Mouse (Mus musculus): ENCODE data around the gene Olfr876. TPM values are rescaled to one million over a fixed set of nuclear protein-coding genes. Genes with fewer than 3 reads are reported as not detected.

The Olfr876 gene
- polyA plus RNA-seq (2014; fragmentation: Illumina TruSeq; extraction: RNeasy Lipid Tissue Mini Kit (QIAGEN cat#74804); ENCODE audit: low read depth, low replicate concordance): not detected

DNA sequence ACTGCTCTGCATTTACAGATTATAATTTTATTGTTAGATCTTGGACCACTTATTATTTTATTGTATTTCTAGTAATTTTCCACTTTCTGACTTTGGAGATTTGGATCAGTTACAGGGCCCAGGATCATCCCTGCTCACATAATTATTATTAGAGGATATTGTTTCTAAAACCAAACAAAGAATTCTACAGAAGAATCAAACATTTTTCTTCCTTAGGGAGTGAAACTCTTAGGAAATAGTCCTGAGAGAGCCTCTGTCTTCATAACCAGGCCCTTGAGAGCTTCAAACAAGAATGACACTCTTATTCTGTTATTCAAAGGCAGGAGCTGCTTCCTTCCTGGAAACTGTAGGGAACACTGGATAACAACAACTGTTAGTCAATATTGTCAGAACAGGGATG, at the start of gene Olfr876:
Gene Olfr876 (plus strand): TSS at position 301 of the 400 bp plus-strand sequence.

GRCm38 (mm10) chr9:37771759-37772158, 31.1 kb upstream of the Olfr876 start, which contains the start of gene Olfr875:
Gene Olfr875 (plus strand): TSS chr9:37771857.

DNA sequence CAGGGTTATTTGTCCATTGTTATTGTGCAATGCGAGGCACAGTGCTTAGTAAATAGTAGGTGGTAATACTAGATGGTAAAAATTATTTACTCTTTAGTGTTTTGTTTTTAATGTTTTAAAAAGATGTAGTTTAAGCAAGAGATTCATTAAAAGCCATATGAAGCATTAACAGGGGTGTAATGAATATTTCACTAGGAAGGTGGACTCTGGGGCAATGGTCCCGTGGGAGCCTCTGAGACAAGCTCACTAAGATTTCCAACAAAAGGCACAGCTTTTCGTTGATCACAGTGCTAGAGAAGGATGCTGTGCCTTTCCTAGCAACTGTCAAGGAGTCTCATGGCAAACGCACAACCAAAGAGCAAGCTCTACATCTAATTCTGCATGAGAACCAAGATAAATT, 51.1 kb downstream of the Olfr876 start, which contains the start of gene Olfr877:
Gene Olfr877 (plus strand): TSS at position 301 of the 400 bp plus-strand sequence.

Other genes starting within 250 kb of the Olfr876 start
- gene Siae, start 247.3 kb upstream of the Olfr876 start, polyA plus RNA-seq (2014; fragmentation: Illumina TruSeq; extraction: RNeasy Lipid Tissue Mini Kit (QIAGEN cat#74804); ENCODE audit: low read depth, low replicate concordance): 29.7 TPM
- 9.0 TPM for gene Spa17, start 189.3 kb upstream of the Olfr876 start, polyA plus RNA-seq (2014; fragmentation: Illumina TruSeq; extraction: RNeasy Lipid Tissue Mini Kit (QIAGEN cat#74804); ENCODE audit: low read depth, low replicate concordance)
- gene Tbrg1, start 145.7 kb upstream of the Olfr876 start, polyA plus RNA-seq (2014; fragmentation: Illumina TruSeq; extraction: RNeasy Lipid Tissue Mini Kit (QIAGEN cat#74804); ENCODE audit: low read depth, low replicate concordance): 44.5 TPM
- not detected for gene Panx3, start 133.8 kb upstream of the Olfr876 start, polyA plus RNA-seq (2014; fragmentation: Illumina TruSeq; extraction: RNeasy Lipid Tissue Mini Kit (QIAGEN cat#74804); ENCODE audit: low read depth, low replicate concordance)
- gene Olfr160, start 86.8 kb upstream of the Olfr876 start, polyA plus RNA-seq (2014; fragmentation: Illumina TruSeq; extraction: RNeasy Lipid Tissue Mini Kit (QIAGEN cat#74804); ENCODE audit: low read depth, low replicate concordance): not detected
- gene Olfr874, start 57.9 kb upstream of the Olfr876 start, polyA plus RNA-seq (2014; fragmentation: Illumina TruSeq; extraction: RNeasy Lipid Tissue Mini Kit (QIAGEN cat#74804); ENCODE audit: low read depth, low replicate concordance): not detected
- not detected for gene Olfr875, start 31.2 kb upstream of the Olfr876 start, polyA plus RNA-seq (2014; fragmentation: Illumina TruSeq; extraction: RNeasy Lipid Tissue Mini Kit (QIAGEN cat#74804); ENCODE audit: low read depth, low replicate concordance)
- not detected for gene Olfr877, start 51.2 kb downstream of the Olfr876 start, polyA plus RNA-seq (2014; fragmentation: Illumina TruSeq; extraction: RNeasy Lipid Tissue Mini Kit (QIAGEN cat#74804); ENCODE audit: low read depth, low replicate concordance)
- gene Olfr145, start 93.7 kb downstream of the Olfr876 start, polyA plus RNA-seq (2014; fragmentation: Illumina TruSeq; extraction: RNeasy Lipid Tissue Mini Kit (QIAGEN cat#74804); ENCODE audit: low read depth, low replicate concordance): not detected
- gene Olfr878, start 114.8 kb downstream of the Olfr876 start, polyA plus RNA-seq (2014; fragmentation: Illumina TruSeq; extraction: RNeasy Lipid Tissue Mini Kit (QIAGEN cat#74804); ENCODE audit: low read depth, low replicate concordance): not detected
- not detected for gene Olfr881, start 188.8 kb downstream of the Olfr876 start, polyA plus RNA-seq (2014; fragmentation: Illumina TruSeq; extraction: RNeasy Lipid Tissue Mini Kit (QIAGEN cat#74804); ENCODE audit: low read depth, low replicate concordance)
- not detected for gene Olfr883, start 222.8 kb downstream of the Olfr876 start, polyA plus RNA-seq (2014; fragmentation: Illumina TruSeq; extraction: RNeasy Lipid Tissue Mini Kit (QIAGEN cat#74804); ENCODE audit: low read depth, low replicate concordance)
- not detected for gene Olfr884, start 243.5 kb downstream of the Olfr876 start, polyA plus RNA-seq (2014; fragmentation: Illumina TruSeq; extraction: RNeasy Lipid Tissue Mini Kit (QIAGEN cat#74804); ENCODE audit: low read depth, low replicate concordance)